Mouse (Mus musculus) layer of hippocampus, postnatal 10 days (tissue): ENCODE results near the gene Rbm8a. TPM values are rescaled to one million over a fixed set of nuclear protein-coding genes. Genes with fewer than 3 reads are reported as not detected.
"Not testable (repeated sequence)": the region's sequence is repeated elsewhere in the genome, so short reads cannot be mapped to it uniquely, and the experiment has no call there.

Experiments used
- DNase-seq, 2 experiments: peaks; one replicate each; pipeline ENCODE4 v3.0.0; 2021; ENCODE audit warnings: low spot score in 2 of 2
- total RNA-seq, 2 experiments: library from RNA; stranded (reverse); gene quantifications; 2 replicates each; pipeline ENCODE4 v1.2.3; 2021

The Rbm8a gene
- total RNA-seq, 2 experiments from 2014 or later, result 69.9 to 75.6 TPM

- DNase-seq, result no peak
Measured at GRCm38 (mm10) chr3:96602704-96603084, 27.0 kb upstream of the Rbm8a start.

DNA sequence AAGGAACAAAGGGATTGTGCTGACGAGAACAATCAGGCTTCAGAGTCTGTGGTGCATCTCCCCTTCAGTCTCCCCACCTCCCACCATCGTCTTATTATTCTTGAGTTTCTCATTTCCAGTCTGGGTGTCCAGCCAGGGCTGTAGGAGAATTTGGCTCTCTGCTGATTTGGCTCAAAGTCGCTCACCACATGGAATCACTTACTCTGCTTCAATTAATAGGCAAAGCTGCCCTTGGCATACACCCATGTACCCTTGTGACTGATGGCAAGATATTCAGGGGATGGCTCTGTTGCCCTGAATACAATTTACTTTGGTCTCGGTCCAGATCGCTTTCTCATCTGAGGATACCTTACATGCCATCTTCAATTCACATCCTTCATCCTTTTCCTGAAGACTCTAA lies 26.4 kb upstream of the Rbm8a start:
- DNase-seq, result peak in 1 of 2 experiments; percentile 34

GRCm38 (mm10) chr3:96606007-96606406 lies 23.7 kb upstream of the Rbm8a start:
- DNase-seq, result not testable (repeated sequence)

- no peak for DNase-seq
Measured at GRCm38 (mm10) chr3:96606618-96607017, 23.1 kb upstream of the Rbm8a start.

DNA sequence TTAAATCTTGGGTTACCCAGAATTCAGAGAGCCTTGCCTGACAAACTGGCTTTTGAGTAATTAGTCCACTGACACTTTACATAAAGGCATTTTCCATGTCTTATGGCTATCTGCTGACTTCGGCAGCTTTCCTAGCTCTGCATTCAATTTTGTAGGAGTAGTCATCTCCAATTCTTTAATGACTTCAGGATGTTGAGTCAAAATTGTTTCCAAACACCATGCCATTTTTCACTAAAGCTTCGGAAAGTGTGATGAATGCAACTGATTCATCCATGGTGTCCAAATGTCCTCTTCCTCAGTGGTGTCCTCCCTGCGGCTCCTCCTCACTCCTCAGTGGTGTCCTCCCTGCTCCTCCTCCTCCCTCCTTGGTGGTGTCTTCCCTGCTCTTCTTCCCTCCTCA lies 11.8 kb upstream of the Rbm8a start:
- no peak for DNase-seq

- DNase-seq, result no peak
Measured at GRCm38 (mm10) chr3:96623201-96623600, 6.5 kb upstream of the Rbm8a start.

DNA sequence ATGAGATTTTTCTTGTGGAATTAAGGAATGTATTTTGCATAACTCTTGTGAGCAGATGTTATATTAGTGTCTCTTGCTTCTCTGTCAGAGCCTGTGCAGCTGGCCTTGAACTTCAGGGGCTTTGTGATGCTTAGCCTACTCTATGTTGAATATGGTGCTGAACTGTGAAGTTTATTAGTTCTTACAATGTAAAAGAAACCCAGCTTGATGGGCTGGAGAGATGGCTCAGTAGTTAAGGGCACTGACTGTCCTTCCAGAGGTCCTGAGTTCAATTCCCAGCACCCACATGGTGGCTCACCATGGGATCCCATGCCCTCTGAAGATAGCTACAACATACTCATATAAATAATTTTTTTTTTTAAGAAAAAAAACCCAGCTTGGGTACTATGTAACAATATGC lies 2.3 kb downstream of the Rbm8a start:
- no peak for DNase-seq

- DNase-seq, result no peak
Measured at GRCm38 (mm10) chr3:96634015-96634414, 4.3 kb downstream of the Rbm8a start.

DNA sequence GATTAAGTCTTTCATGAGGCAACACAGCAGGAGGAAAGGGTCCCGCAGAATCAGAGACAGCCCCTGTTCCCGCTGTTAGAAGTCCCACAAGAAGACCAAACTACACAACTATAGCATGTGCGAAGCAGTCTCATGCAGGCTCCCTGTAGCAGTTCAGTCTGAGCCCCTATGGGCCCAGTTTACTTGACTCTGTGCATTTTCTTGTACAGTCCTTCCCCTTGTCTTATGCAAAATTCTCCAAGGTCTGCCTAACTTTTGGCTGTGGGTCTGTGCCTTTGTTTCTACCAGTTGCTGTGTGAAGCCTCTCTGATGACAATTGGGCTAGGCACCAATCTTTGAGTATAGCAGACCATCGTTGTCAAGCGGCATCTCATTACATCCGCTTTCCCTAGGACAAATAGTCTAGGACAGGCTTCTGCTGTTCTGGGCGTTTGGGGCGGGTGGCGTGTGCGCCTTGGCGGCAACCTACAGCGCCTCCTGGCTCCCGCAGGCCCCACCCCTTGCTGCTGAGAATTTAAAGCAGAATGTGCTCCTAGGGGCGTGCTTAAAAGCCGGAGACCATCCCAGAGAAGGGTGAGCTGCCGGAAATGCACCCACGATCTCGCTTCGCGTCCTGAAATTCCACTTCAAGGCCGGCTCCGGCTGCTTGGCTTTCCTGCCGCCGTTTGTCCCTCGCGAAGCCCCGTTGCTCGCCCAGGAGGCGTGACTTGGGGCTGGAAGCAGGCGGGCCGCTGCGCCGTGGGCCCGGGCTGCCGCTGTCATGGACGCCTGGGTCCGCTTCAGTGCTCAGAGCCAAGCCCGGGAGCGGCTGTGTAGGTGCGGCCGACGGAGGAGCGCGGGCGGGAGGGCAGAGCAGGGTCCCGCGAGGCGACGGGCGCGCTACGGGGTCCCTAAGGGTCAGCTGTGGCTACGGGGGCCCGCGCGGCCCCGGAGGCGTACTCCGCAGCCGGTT lies 5.5 kb downstream of the Rbm8a start, which contains the start of the genes Pex11b and Gm42957:
Pex11b (plus strand) TSS at position 449 of the 952 bp plus-strand sequence.
Gm42957 (plus strand) TSS at position 547 of the 952 bp plus-strand sequence.
- peak; percentile 82 to 86 for DNase-seq

DNA sequence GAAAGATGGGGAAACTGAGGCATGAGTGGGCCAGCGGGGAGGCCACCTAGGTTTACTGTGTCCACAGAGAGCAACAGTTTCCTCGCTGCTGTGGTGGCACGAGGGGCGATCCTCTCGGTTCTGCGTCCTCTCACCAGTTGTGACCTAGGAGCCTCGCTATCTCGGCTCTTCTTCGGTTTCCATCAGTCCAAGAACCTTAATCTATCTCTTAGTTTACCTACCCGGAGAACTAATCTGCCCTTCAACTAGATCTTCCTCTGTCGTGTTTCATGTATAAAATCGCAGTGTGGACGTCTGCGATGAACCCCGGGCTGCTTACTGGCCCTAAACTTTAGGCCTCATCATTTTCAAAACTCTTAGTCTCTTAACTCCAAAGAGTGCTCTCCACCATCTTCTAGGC lies 6.2 kb downstream of the Rbm8a start:
- DNase-seq, result no peak

- no peak for DNase-seq
Measured at GRCm38 (mm10) chr3:96636448-96636847, 6.7 kb downstream of the Rbm8a start.

DNA sequence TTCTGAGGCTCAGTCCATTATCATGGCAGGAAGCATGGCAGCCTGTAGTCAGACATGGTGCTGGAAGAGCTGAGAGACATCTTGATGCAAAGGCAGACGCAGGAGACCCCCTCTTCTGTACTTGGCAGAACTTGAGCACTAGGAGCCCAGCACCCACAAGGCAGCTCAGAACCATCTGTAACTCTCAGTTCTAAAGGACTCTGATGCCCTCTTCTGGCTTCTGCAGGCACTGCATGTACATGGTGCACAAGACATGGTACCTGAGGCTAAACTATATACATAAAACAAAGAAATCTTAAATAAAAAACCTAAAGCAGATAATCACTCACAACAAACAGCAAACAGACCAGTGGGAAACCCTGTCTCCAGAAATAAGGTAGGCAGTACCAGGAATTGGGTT lies 9.5 kb downstream of the Rbm8a start:
- DNase-seq, result peak; percentile 52 to 54

- peak; percentile 42 to 50 for DNase-seq
Measured at GRCm38 (mm10) chr3:96645018-96645649, 15.4 kb downstream of the Rbm8a start, which contains the start of gene Itga10. Itga10 (plus strand) TSS chr3:96645584.

- DNase-seq, result no peak
Measured at GRCm38 (mm10) chr3:96647365-96647764, 17.6 kb downstream of the Rbm8a start.

- DNase-seq, result no peak
Measured at GRCm38 (mm10) chr3:96660901-96661300, 31.2 kb downstream of the Rbm8a start.

- DNase-seq, result no peak
Measured at GRCm38 (mm10) chr3:96662731-96663316, 33.1 kb downstream of the Rbm8a start.

DNA sequence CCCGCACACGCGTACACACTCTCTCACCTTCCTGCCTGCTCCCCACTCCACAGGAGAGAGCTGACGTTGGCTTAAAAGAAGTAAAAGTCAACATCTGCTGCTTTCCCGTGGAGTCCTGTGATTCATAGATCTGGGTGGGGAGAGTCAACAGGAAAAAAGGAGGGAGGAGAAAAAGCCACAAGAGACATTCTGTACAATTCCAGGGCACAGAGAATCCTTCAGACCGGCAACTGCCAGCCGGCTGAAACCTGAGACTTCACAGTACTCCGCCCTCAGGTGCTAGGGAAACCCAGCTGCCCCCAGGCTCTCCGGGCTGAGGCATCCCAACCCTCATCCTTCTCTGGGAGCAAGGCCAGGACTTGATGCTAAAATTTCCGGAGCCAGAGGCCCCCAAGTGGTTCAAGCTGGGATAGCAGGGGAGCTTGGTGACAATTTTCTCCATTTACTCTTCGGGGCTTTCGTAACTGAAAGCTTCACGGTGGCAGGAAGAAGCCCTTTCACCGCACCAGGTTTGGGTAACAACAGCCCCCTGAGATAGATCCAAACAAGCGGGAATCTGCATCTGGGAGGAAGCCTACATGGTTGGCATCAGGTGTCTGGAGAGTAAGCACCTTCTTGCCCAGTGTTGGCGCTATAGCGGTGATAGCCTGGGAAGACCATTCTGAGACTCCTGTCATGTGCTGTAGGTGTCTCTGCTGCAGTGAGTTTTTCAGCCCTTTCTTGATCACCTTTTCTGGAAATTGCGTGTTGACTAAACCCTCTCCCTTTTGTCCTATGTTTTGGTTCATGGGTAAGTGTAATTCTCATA lies 33.9 kb downstream of the Rbm8a start:
- peak; percentile 93 to 94 for DNase-seq

GRCm38 (mm10) chr3:96665732-96666363 lies 36.1 kb downstream of the Rbm8a start:
- not testable (repeated sequence) for DNase-seq

GRCm38 (mm10) chr3:96666916-96667315 lies 37.2 kb downstream of the Rbm8a start:
- DNase-seq, result no peak

- no peak for DNase-seq
Measured at GRCm38 (mm10) chr3:96667316-96667715, 37.6 kb downstream of the Rbm8a start.
